In the genomic region with DNA sequence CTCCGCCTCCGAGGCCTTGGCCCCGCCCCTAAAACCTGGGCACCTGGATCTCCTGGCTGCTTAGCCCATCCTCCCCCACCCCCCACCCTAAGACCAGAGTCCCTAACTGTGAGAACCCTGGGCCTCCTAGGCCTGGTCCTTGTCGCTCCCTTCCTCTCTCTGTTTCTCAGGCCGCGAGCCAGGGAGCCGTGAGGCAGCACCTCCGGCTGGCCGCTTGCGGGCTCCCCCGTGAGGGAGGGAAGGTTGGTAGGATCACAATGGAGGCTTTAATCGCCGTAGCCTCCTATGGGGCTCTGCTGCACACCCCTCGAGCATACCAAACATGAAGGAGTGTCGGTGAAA, we compare ENCODE assay signal across 8 mouse cellular contexts. TPM values are rescaled to one million over a fixed set of nuclear protein-coding genes. Genes with fewer than 3 reads are reported as not detected.
A peak's percentile ranks its signal among the peaks of the same experiment; 100 is the strongest.
DNase-seq lines count a peak whose midpoint lies in the region; ATAC-seq and TF ChIP-seq lines count a peak whose summit lies in the region.

No protein-coding gene starts in this region.

- peak overlapping the region; percentile 82 for H3K9ac ChIP-seq in liver, embryonic 14.5 days (replicated peaks)

- no peaks in the 10 kb centered on the region for H3K9me3 ChIP-seq in liver, embryonic 14.5 days (ENCODE audit: control insufficient read depth, low read length)

- peak overlapping the region; percentile 63 for H3K4me3 ChIP-seq in thymus, adult 2 months (ENCODE audit: control insufficient read depth, insufficient read depth, low read length)
- H3K4me3 ChIP-seq in liver, embryonic 14.5 days (ENCODE audit: insufficient read depth in 1 of 2, low read depth in 2 of 2, low read length in 2 of 2) = peak overlapping the region; percentile 79 to 80

- H3K36me3 ChIP-seq in thymus, adult 2 months (ENCODE audit: control insufficient read depth, insufficient read depth, low read length) = peaks cover 3% of the 10 kb centered on the region; the same call in 1 of the 2 replicates
- peaks cover under 1% of the 10 kb centered on the region; the same call in 1 of the 2 replicates for H3K36me3 ChIP-seq in liver, embryonic 14.5 days (replicated peaks; ENCODE audit: control insufficient read depth, insufficient read depth, low read depth)

- TF ChIP-seq CTCF in thymus, adult 2 months (IDR thresholded peaks at IDR 0.05; ENCODE audit: borderline replicate concordance, control insufficient read depth, extremely low read depth, insufficient read depth, low read length, poor library complexity) = no peak
- peak; percentile 58 for TF ChIP-seq CTCF in liver, embryonic 14.5 days (IDR thresholded peaks at IDR 0.05; ENCODE audit: low read depth)

- intact Hi-C loops in left cerebral cortex, postnatal 25 days (cut with DNase I) = no loop called here

- H3K4me2 ChIP-seq in liver, embryonic 14.5 days (ENCODE audit: low read depth) = peak overlapping the region; percentile 94

- TF ChIP-seq EP300 in liver, embryonic 14.5 days (IDR thresholded peaks at IDR 0.05; ENCODE audit: low read depth) = no peak

- no peak for DNase-seq in frontal cortex, postnatal 36 days (ENCODE audit: low spot score in 2 of 2)
- DNase-seq in thymus, adult 2 months = no peak
- DNase-seq in thymus, postnatal 25 days = no peak
- DNase-seq in liver, embryonic 14.5 days (ENCODE audit: low read depth in 3 of 3, low spot score in 3 of 3) = no peak
- DNase-seq in testis, postnatal 10 days (ENCODE audit: low spot score) = peak; percentile 92
- no peak for DNase-seq in left cerebral cortex, postnatal 25 days (ENCODE audit: low spot score in 2 of 2)

- H3K27me3 ChIP-seq in thymus, adult 2 months (ENCODE audit: control insufficient read depth, insufficient read depth, low read length) = no peaks in the 10 kb centered on the region
- no peaks in the 10 kb centered on the region for H3K27me3 ChIP-seq in liver, embryonic 14.5 days (ENCODE audit: control insufficient read depth, insufficient read depth, low read length)

- peaks cover 25% of the 10 kb centered on the region for H3K4me1 ChIP-seq in thymus, adult 2 months (replicated peaks; ENCODE audit: control insufficient read depth, insufficient read depth, low read length)
- peaks cover 27 to 34% of the 10 kb centered on the region in 2 experiments for H3K4me1 ChIP-seq in liver, embryonic 14.5 days (replicated peaks; ENCODE audit: control insufficient read depth in 2 of 2, insufficient read depth in 2 of 2, low read length in 1 of 2)

- peak; percentile 1 for ATAC-seq in frontal cortex, adult (ENCODE audit: low TSS enrichment)
- no peak for ATAC-seq in liver, embryonic 14.5 days (ENCODE audit: insufficient read depth)
- ATAC-seq in cerebellum, adult (ENCODE audit: insufficient number of reproducible peaks, low FRiP score, low TSS enrichment) = no peak

- no peak for TF ChIP-seq POLR2A in thymus, adult 2 months (IDR thresholded peaks at IDR 0.05; ENCODE audit: control insufficient read depth, extremely low read depth, insufficient read depth, low read length, poor library complexity)

- H3K27ac ChIP-seq in thymus, adult 2 months (ENCODE audit: control insufficient read depth, insufficient read depth, low read length) = peak overlapping the region; percentile 52
- H3K27ac ChIP-seq in liver, embryonic 14.5 days = peak overlapping the region; percentile 52

- under 1% methylated on average over 15 of the region's 15 CpGs for WGBS in thymus, adult 2 months
- 0% methylated on average over 15 of the region's 15 CpGs for WGBS in liver, embryonic 14.5 days (ENCODE audit: insufficient replicate concordance)

RNA-seq across cellular contexts. Expression of a gene that starts 0.4 kb away (rescaled TPM):
- 47.0 and 51.1 TPM in 2 replicates for polyA plus RNA-seq in thymus, adult 2 months (2012; rRNA removed)
- 5.7 and 6.5 TPM in 2 replicates for polyA plus RNA-seq in liver, embryonic 14.5 days (2012; rRNA removed)
- polyA plus RNA-seq in liver, embryonic 14.5 days (2014; fragmentation: Nextera tagmentation; extraction: Ambion mirVana) = 8.7 and 9.2 TPM in 2 replicates
- 10 to 100 TPM; 90.6 to 95.2 TPM for total RNA-seq in left cerebral cortex, postnatal 25 days (2021)

RNA-seq across cellular contexts. Expression of a gene that starts 23.6 kb away (rescaled TPM):
- polyA plus RNA-seq in thymus, adult 2 months (2012; rRNA removed) = 12.6 and 13.2 TPM in 2 replicates
- 5.5 and 8.0 TPM in 2 replicates for polyA plus RNA-seq in liver, embryonic 14.5 days (2012; rRNA removed)
- 9.1 and 11.2 TPM in 2 replicates for polyA plus RNA-seq in liver, embryonic 14.5 days (2014; fragmentation: Nextera tagmentation; extraction: Ambion mirVana)
- 100 to 1,000 TPM; 135 to 151 TPM for total RNA-seq in left cerebral cortex, postnatal 25 days (2021)

RNA-seq across cellular contexts. Expression of a gene that starts 24.6 kb away (rescaled TPM):
- polyA plus RNA-seq in thymus, adult 2 months (2012; rRNA removed) = 0.04 and 0.05 TPM in 2 replicates
- polyA plus RNA-seq in liver, embryonic 14.5 days (2012; rRNA removed) = 0.02 TPM in 1 of 2 replicates, not detected in the other
- not detected in 2 replicates for polyA plus RNA-seq in liver, embryonic 14.5 days (2014; fragmentation: Nextera tagmentation; extraction: Ambion mirVana)
- total RNA-seq in left cerebral cortex, postnatal 25 days (2021) = under 1 TPM; 0.27 to 0.71 TPM

RNA-seq across cellular contexts. Expression of a gene that starts 25.9 kb away (rescaled TPM):
- 0.06 TPM in 1 of 2 replicates, not detected in the other for polyA plus RNA-seq in thymus, adult 2 months (2012; rRNA removed)
- polyA plus RNA-seq in liver, embryonic 14.5 days (2012; rRNA removed) = not detected in 2 replicates
- not detected in 2 replicates for polyA plus RNA-seq in liver, embryonic 14.5 days (2014; fragmentation: Nextera tagmentation; extraction: Ambion mirVana)
- total RNA-seq in left cerebral cortex, postnatal 25 days (2021) = not detected
